Mouse (Mus musculus): ENCODE results near the gene Higd1a. TPM values are rescaled to one million over a fixed set of nuclear protein-coding genes. Genes with fewer than 3 reads are reported as not detected.
A peak's percentile ranks its signal among the peaks of the same experiment; 100 is the strongest.

The Higd1a gene
- total RNA-seq, 4 experiments from 2014 or later: 86.5 to 102 (median 89.7) TPM

- peak in 1 of 2 experiments; percentile 44 for DNase-seq (ENCODE audit: low spot score in 2 of 2)
Measured at GRCm38 (mm10) chr9:121881301-121881700, 23.1 kb upstream of the Higd1a start.

GRCm38 (mm10) chr9:121880840-121881239, 22.7 kb upstream of the Higd1a start:
- DNase-seq (ENCODE audit: low spot score in 2 of 2): peak in 1 of 2 experiments; percentile 59

DNA sequence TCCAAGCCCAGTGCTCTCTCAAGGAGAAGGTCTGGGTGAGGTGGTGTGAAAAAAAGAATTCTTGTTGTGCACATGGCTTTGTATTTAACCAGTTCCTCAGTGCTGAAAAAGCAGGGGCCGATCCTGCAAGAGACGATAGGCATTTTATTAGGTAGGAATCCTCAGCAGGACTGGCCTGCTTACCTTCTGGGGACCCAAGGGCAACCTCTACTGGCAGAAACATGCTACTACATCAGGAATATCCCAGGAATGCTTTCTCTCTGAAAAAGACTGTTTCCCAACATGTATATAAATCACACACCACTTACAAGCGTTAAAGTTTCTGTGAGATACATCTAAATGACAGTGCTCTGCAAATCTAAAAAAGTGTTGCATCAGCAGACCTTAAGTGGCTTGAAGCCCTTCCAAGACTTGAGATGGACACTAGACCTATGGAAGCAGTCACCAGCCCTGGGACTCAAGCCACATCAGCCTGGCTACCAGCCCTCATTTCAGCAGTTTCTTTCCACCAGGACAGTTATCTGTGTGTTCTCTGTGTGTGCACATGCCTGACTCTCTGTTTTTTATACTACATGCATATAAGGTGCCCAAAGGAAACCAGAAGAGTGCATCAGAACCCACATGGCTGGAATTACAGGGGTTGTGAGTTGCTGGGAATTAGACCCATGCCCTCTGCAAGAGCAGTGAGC, 19.0 kb upstream of the Higd1a start:
- peak; percentile 38 to 39 for DNase-seq (ENCODE audit: low spot score in 2 of 2)

DNA sequence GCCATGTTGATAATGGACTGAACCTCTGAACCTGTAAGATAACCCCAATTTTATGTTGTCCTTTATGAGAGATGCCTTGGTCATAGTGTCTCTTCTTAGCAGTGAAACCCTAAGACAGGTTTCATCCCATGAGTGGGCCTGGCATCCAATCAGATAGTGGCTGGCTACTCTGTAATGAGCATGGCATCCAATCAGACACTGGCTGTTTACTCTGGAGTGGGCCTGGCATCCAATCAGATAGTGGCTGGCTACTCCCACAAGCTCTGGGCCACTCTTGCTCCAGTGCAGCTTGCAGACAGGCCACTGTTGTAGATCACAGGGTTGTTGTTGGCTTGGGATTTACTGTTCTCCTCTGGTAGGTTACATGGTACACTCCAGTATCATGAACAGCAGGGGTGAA, 15.4 kb upstream of the Higd1a start:
- no peak for DNase-seq (ENCODE audit: low spot score in 2 of 2)

DNA sequence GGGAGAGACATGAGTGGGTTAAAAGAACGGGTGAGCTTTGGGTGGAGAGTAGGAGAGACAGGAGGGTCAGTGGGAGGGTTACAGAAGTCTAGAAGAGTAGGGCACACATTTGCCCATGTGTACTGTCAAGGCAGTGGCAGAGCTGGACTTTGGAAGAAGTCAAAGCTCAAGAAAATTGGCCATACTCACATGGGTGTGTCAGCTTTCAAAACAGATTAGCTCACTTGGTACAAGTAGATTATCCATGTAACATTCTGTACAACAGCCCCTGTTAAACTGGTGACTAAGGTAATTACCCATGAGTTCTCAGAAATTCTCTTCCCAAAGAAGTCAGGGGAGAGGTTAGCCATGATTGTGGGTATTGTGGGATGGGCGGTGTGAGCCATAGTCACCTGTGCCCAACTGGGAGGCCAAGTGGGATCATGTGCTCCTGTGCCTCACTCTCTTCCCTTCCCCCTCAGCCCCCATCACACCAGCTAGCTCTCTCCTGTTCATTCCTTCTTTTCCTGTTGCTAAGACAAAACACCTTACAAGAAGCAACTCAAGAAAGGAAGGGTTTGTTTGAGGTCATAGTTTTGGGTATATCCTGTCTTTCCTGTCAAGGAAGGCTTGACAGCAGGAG, 14.0 kb upstream of the Higd1a start:
- no peak for DNase-seq (ENCODE audit: low spot score in 2 of 2)

GRCm38 (mm10) chr9:121869973-121870515, 11.9 kb upstream of the Higd1a start:
- no peak for DNase-seq (ENCODE audit: low spot score in 2 of 2)

DNA sequence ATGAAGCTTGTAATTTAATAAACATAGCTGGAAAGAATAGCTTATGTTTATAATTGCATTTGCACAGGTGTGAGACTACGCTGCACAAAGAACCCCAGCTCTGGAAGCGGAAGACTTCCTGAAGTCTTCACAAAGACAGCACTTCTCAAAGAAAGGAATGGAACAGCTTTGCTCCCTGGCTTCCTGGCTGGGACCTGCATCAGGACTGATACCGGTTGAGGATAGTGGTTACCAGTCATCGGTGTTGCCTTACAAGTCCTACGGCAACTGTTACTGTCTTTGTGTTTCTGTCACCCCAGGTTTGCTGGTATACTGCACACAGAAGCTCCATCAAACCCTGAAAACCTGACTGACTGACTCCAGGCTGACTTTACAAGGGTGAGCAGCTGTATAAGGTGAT, 11.3 kb upstream of the Higd1a start:
- DNase-seq (ENCODE audit: low spot score in 2 of 2): no peak

DNA sequence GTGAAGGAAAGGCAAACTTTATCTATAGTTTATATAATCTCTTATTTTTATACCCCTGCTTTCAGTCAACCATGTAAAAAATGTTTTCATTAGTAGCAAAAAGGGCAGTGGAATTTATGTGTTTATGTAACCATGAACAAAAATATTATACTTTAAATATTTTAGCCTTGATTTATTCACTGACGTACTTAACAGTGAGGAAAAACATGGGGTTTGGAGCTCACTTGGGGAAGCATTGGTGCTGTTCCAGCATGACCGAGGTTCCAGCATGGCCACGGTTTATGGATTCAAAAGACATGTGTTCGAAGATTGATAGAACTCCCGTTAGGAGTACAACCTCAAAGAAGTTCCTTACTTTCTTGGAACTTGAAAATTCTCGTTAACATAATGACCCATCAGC, 10.1 kb upstream of the Higd1a start:
- DNase-seq (ENCODE audit: low spot score in 2 of 2): no peak

DNA sequence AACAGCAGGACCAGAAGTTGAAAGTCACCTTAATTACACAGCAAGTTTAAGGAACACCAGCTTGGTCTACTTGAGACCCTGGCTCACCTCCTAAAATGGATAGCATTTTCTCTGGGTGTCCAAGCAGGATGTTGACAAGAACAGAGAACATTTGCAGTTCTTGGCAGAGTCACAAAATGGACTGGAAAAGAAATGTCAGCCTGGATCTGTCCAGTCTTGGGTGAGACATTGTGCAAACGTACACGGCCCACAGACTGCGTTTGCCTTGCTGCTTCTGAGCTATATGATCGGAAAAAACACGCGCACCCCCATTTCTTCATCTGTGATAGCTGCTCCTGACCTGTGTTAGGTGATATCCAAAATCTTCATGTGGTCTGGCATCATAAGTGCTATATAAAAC, 9.5 kb upstream of the Higd1a start:
- no peak for DNase-seq (ENCODE audit: low spot score in 2 of 2)

DNA sequence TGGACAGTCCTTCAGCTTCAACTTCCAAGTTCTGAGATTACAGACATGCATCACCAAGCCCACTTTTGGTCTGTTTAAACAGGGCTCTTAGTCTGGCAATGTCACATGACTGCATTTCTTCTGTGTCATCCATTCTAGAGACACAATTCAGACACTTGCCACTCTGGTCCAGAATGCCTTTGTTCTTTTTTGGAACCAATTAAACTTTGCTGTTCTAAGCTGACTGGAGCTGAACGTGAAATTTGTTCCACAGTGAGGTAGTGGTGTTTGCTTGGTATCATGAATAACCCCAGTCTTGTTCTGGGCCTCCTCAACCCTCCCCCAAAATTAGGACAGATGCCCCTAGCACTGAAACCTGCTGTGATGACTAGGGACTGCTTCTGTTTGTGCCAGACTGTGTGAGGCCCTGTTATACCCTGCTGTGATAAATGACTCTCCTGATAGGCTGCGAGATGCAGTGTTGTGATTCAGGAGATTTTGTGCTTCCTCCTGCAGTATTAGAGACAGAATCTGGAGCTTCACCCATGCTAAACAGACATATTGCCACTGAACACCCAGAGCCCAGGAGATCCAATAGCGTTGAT, 7.4 kb upstream of the Higd1a start:
- DNase-seq (ENCODE audit: low spot score in 2 of 2): no peak

- no peak for DNase-seq (ENCODE audit: low spot score in 2 of 2)
Measured at GRCm38 (mm10) chr9:121864837-121865236, 6.7 kb upstream of the Higd1a start.

GRCm38 (mm10) chr9:121860921-121861320, 2.8 kb upstream of the Higd1a start:
- DNase-seq (ENCODE audit: low spot score in 2 of 2): no peak

GRCm38 (mm10) chr9:121859345-121859744, 1.2 kb upstream of the Higd1a start:
- no peak for DNase-seq (ENCODE audit: low spot score in 2 of 2)

- peak; percentile 93 to 97 for DNase-seq (ENCODE audit: low spot score in 2 of 2)
Measured at GRCm38 (mm10) chr9:121857474-121858152, 549 bp downstream of the Higd1a start.

- DNase-seq (ENCODE audit: low spot score in 2 of 2): peak in 1 of 2 experiments; percentile 16
Measured at GRCm38 (mm10) chr9:121856649-121857416, 1.3 kb downstream of the Higd1a start.

DNA sequence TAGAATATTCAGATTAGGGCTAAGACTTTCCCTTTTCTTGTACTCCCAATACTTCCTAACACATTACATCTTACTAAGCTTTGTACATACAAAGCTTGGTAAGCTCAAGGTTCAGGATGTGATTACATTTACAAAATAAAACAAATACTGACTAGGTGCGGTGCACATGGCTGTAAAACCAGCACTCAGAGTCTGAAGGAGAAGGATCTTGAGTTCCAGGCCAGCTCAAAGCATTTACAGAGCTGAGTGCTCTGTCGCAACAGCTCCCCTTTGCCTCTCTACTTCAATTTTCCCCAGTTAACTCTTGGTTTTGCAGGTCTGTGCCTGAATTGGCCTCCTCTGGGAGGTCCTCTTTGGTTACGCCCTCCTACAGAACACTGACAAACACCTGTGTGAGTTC, 3.9 kb downstream of the Higd1a start:
- no peak for DNase-seq (ENCODE audit: low spot score in 2 of 2)

DNA sequence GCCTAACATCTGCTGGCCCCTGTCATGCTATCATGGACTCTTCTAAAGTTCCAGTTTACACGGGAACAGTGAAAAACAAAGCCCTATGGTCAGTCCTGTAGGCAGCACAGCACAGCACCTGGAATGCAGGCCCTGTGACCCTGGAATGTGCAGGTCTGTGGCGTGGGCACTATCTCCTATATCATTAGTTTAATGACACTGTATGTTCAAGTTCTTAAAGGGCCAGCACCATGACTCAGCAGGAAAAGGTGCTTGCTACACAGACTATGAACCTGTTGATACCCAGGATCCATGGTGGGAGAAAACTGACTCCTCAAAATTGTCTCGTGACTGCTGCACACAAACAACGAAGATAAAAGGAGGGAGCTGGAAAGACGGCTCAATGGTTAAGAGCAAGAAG, 10.3 kb downstream of the Higd1a start:
- DNase-seq (ENCODE audit: low spot score in 2 of 2): no peak

GRCm38 (mm10) chr9:121847138-121847537, 11.0 kb downstream of the Higd1a start:
- no peak for DNase-seq (ENCODE audit: low spot score in 2 of 2)

DNA sequence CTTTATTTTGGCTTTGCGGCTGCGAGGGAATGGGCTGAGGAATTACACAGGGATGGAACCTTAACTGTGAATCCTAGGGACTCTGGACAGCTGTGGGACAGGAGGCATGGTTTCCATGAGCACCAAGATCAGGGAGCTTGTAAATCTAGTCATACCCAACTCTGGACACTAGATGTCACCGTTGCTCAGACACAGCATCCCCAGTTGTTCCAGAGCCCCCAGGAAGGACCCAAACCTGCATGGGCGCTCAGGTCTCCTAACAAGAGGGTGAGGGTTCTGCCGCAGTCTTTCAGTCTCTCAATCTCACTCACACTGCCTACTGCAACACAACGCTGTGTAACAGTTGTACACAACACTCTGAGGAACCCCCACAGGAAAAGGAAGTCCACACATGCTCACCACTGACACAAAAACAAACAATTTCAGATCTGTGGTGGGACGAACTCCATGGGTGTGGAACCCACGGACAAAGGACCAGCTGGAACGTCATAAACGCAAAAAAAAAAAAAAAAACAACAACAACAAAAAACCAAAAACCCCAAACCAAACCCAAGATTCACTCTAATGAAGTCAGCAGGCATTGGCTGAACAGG, 11.5 kb downstream of the Higd1a start:
- DNase-seq (ENCODE audit: low spot score in 2 of 2): no peak

DNA sequence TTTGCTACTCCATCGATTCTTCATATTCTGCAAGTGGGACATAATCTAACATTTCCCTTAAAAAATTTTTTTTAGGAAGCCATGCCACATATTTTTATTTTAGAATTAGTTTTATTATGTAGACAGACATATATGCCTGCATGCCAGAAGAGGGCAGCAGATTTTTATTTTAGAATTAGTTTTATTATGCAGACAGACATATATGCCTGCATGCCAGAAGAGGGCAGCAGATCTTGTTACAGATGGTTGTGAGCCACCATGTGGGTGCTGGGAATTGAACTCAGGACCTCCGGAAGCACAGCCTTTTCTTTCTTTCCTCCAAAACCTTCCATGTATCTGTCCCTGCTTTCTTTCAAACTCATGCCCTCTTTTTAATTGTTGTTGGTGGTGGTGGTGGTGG, 15.2 kb downstream of the Higd1a start:
- no peak for DNase-seq (ENCODE audit: low spot score in 2 of 2)

DNA sequence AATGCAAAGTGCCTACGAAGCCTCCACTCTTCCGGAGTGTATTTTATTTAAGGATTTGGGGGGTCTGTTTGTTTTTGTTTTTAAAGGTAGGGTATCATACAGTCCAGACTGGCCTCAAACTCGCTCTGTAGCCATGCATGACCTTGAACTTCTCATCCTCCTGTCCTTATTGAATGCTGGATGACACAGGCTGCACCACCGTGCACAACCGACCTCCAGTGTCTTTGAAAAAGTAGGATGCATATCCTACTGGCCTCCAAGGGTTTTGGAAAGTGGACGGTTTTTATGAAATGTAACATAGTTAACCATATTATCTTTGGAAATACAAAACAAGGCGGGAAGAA, 18.6 kb downstream of the Higd1a start:
- DNase-seq (ENCODE audit: low spot score in 2 of 2): no peak

All from left cerebral cortex, adult 8-10 months (tissue).